Mouse (Mus musculus): ENCODE results near the gene Gstt1. TPM values are rescaled to one million over a fixed set of nuclear protein-coding genes. Genes with fewer than 3 reads are reported as not detected.

Gstt1 gene
- polyA plus RNA-seq (2015; fragmentation: Illumina TruSeq; extraction: RNeasy Lipid Tissue Mini Kit (QIAGEN cat#74804); ENCODE audit: insufficient read depth, low replicate concordance) = 12.8 TPM

DNA sequence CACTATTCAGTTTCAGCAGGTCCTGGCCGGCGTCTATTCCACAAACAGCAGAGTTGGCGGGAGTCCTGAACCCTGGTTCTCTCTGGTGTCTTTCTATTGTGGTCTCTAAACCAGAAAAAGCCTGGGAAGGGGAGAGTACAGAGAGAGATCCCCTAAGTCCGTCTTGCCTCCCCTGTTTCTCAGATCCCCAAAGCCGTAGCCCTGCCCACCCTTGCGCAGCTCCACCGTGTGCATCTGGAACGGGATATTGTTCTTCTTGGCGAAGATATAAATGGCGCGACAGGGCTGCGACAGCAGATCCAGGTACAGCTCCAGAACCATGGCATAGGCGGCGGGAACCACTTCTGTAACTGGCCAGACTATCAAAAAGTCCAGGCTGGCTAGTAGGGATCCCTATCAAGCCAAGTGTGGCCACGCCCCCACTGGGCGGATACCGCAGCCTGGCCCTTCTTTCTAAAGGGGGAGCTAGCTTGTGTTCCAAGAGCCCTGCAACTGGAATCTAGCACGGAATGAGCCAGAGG, at the start of gene Gstt1:
Gstt1 (minus strand) TSS at position 409 of the 521 bp plus-strand sequence.

GRCm38 (mm10) chr10:75837248-75837759, 38.9 kb upstream of the Gstt1 start, which contains the start of gene Gstt2:
Gene Gstt2, minus strand, starts transcription at chr10:75837424.

GRCm38 (mm10) chr10:75822443-75822842, 24.1 kb upstream of the Gstt1 start, which contains the start of gene Gstt4:
Gene Gstt4, minus strand, starts transcription at chr10:75822543.

GRCm38 (mm10) chr10:75780769-75781578, 17.4 kb downstream of the Gstt1 start, which contains the start of the genes Gm20441 and Gstt3:
Gene Gm20441, minus strand, starts transcription at chr10:75780954.
Gene Gstt3, minus strand, starts transcription at chr10:75781414.

GRCm38 (mm10) chr10:75772795-75773664, 25.4 kb downstream of the Gstt1 start, which contains the start of gene Ddt:
Gene Ddt, minus strand, starts transcription at chr10:75773414.

DNA sequence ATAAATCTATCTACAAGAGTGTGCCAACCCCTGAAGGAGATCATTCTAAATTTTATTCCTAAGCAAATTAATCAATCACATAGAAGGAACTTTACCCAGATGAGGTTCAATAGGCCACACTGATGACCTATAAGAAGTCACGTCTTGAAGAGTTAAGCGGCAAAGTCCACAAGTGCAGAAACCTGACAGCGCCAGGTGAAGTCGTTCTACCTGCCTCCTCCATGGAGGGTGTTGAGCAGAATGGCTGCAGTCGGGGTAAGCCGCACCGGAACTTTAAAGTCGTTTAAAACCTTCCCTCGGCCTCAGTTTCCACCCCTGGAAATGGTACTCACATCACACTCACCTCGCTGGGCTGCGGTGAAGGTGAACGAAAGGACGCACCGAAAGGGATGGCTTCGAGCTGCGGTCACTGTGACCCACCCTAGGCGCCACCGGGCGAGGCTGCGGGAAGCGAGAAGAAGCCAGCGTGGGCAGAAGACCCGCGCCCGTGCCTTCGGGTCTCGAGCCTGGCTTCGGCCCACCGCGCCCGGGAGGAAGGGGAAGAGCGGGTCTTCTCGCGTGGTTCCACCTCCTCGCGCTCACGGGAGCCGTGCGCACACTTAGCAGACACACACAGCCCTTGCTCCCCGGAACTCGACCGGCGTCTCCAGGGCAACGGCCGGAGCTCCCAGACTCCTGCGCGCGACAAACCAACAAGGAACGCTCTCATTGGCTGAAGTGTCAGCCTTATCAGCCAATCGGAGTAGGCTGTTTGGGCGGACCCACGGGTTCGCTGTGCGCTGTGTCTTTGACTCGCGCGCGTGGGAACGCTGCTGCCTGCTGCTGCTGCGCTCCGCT, 34.5 kb downstream of the Gstt1 start, which contains the start of gene Cabin1:
Cabin1 (minus strand) TSS at position 660 of the 837 bp plus-strand sequence.

Other genes with a start within 250 kb of the Gstt1 start
- gene Lrrc75b, start 238.3 kb downstream of the Gstt1 start, polyA plus RNA-seq (2015; fragmentation: Illumina TruSeq; extraction: RNeasy Lipid Tissue Mini Kit (QIAGEN cat#74804); ENCODE audit: insufficient read depth, low replicate concordance) = 2.1 TPM
- 3.0 TPM for gene Ggt1, start 237.0 kb downstream of the Gstt1 start, polyA plus RNA-seq (2015; fragmentation: Illumina TruSeq; extraction: RNeasy Lipid Tissue Mini Kit (QIAGEN cat#74804); ENCODE audit: insufficient read depth, low replicate concordance)
- gene Ggt5, start 209.2 kb downstream of the Gstt1 start, polyA plus RNA-seq (2015; fragmentation: Illumina TruSeq; extraction: RNeasy Lipid Tissue Mini Kit (QIAGEN cat#74804); ENCODE audit: insufficient read depth, low replicate concordance) = 11.0 TPM
- gene Susd2, start 154.6 kb downstream of the Gstt1 start, polyA plus RNA-seq (2015; fragmentation: Illumina TruSeq; extraction: RNeasy Lipid Tissue Mini Kit (QIAGEN cat#74804); ENCODE audit: insufficient read depth, low replicate concordance) = 6.8 TPM
- gene Cabin1, start 34.2 kb downstream of the Gstt1 start, polyA plus RNA-seq (2015; fragmentation: Illumina TruSeq; extraction: RNeasy Lipid Tissue Mini Kit (QIAGEN cat#74804); ENCODE audit: insufficient read depth, low replicate concordance) = 20.7 TPM
- gene Ddt, start 25.2 kb downstream of the Gstt1 start, polyA plus RNA-seq (2015; fragmentation: Illumina TruSeq; extraction: RNeasy Lipid Tissue Mini Kit (QIAGEN cat#74804); ENCODE audit: insufficient read depth, low replicate concordance) = 20.6 TPM
- gene Gm20441, start 17.6 kb downstream of the Gstt1 start, polyA plus RNA-seq (2015; fragmentation: Illumina TruSeq; extraction: RNeasy Lipid Tissue Mini Kit (QIAGEN cat#74804); ENCODE audit: insufficient read depth, low replicate concordance) = not detected
- 4.1 TPM for gene Gstt3, start 17.2 kb downstream of the Gstt1 start, polyA plus RNA-seq (2015; fragmentation: Illumina TruSeq; extraction: RNeasy Lipid Tissue Mini Kit (QIAGEN cat#74804); ENCODE audit: insufficient read depth, low replicate concordance)
- gene Gstt4, start 24.0 kb upstream of the Gstt1 start, polyA plus RNA-seq (2015; fragmentation: Illumina TruSeq; extraction: RNeasy Lipid Tissue Mini Kit (QIAGEN cat#74804); ENCODE audit: insufficient read depth, low replicate concordance) = not detected
- 22.7 TPM for gene Gstt2, start 38.8 kb upstream of the Gstt1 start, polyA plus RNA-seq (2015; fragmentation: Illumina TruSeq; extraction: RNeasy Lipid Tissue Mini Kit (QIAGEN cat#74804); ENCODE audit: insufficient read depth, low replicate concordance)
- gene Mif, start 61.7 kb upstream of the Gstt1 start, polyA plus RNA-seq (2015; fragmentation: Illumina TruSeq; extraction: RNeasy Lipid Tissue Mini Kit (QIAGEN cat#74804); ENCODE audit: insufficient read depth, low replicate concordance) = 17.0 TPM
- gene Derl3, start 94.8 kb upstream of the Gstt1 start, polyA plus RNA-seq (2015; fragmentation: Illumina TruSeq; extraction: RNeasy Lipid Tissue Mini Kit (QIAGEN cat#74804); ENCODE audit: insufficient read depth, low replicate concordance) = 9.6 TPM
- gene Smarcb1, start 123.0 kb upstream of the Gstt1 start, polyA plus RNA-seq (2015; fragmentation: Illumina TruSeq; extraction: RNeasy Lipid Tissue Mini Kit (QIAGEN cat#74804); ENCODE audit: insufficient read depth, low replicate concordance) = 46.5 TPM
- 16.9 TPM for gene Chchd10, start 134.5 kb upstream of the Gstt1 start, polyA plus RNA-seq (2015; fragmentation: Illumina TruSeq; extraction: RNeasy Lipid Tissue Mini Kit (QIAGEN cat#74804); ENCODE audit: insufficient read depth, low replicate concordance)
- gene Mmp11, start 137.9 kb upstream of the Gstt1 start, polyA plus RNA-seq (2015; fragmentation: Illumina TruSeq; extraction: RNeasy Lipid Tissue Mini Kit (QIAGEN cat#74804); ENCODE audit: insufficient read depth, low replicate concordance) = 2.9 TPM
- gene Gm867, start 142.1 kb upstream of the Gstt1 start, polyA plus RNA-seq (2015; fragmentation: Illumina TruSeq; extraction: RNeasy Lipid Tissue Mini Kit (QIAGEN cat#74804); ENCODE audit: insufficient read depth, low replicate concordance) = 3.4 TPM
- 49.1 TPM for gene Vpreb3, start 144.5 kb upstream of the Gstt1 start, polyA plus RNA-seq (2015; fragmentation: Illumina TruSeq; extraction: RNeasy Lipid Tissue Mini Kit (QIAGEN cat#74804); ENCODE audit: insufficient read depth, low replicate concordance)
- 1.8 TPM for gene Gm5134, start 155.9 kb upstream of the Gstt1 start, polyA plus RNA-seq (2015; fragmentation: Illumina TruSeq; extraction: RNeasy Lipid Tissue Mini Kit (QIAGEN cat#74804); ENCODE audit: insufficient read depth, low replicate concordance)
- gene Zfp280b, start 234.1 kb upstream of the Gstt1 start, polyA plus RNA-seq (2015; fragmentation: Illumina TruSeq; extraction: RNeasy Lipid Tissue Mini Kit (QIAGEN cat#74804); ENCODE audit: insufficient read depth, low replicate concordance) = 17.0 TPM